Mouse (Mus musculus): Measurements from ENCODE around the gene Slc12a5.
A peak's percentile ranks its signal among the peaks of the same experiment; 100 is the strongest.

DNA sequence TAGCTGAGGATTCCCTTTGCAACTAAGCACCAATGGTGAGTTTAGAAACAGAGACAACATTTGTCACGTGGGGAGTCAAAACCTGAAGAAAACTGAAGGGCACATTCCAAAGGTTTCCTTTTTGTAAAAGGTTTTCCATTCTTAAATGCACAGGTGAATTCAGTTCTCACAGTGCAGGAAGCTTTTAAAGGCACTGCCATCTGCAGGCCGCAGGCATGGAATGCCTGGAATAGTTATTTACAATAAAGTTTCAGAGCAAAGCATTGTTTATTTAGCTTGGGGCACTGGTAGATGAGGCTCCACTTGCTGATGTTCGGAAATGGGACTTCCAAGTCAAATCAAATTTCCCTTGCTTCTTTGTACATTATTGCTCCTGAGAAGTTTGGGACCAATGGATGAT lies 71.9 kb downstream of the Slc12a5 start:
- TF ChIP-seq CTCF (conservative IDR thresholded peaks at IDR 0.05; ENCODE audit: low read length) = 0 out of 2 replicates have a peak, but pooled peaks have one; percentile 2
- no peak for TF ChIP-seq NANOG (IDR thresholded peaks at IDR 0.05; ENCODE audit: borderline replicate concordance, low read length)

Data from E14TG2a.4 (cell line).